Mouse (Mus musculus): Measurements from ENCODE around the gene Traf3ip3.

DNA sequence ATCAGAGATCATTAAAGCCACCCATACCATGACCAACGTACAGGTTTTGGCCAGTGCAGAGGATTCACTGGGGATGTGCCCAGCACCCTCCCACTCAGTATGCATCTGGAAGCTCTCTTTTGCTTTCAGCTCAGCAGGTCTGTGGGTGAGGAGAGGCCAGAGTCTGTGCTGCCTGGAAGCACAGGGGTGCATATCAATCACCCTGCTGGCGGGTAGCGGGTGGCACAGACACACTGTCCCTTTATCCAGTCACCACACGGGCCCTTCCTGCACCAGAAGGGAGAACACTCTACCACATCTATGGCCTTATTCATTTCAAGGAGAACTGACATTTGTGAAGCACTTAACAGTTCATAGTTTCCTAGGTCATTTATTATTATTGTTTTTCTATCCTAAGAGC lies 36.9 kb upstream of the Traf3ip3 start:
- TF ChIP-seq GATA1 (IDR thresholded peaks at IDR 0.05; ENCODE audit: low read length) (no peak), TAL1 (IDR thresholded peaks at IDR 0.05; ENCODE audit: low read length) (no peak)

All from erythroblast, embryonic 14.5 days (primary cell).